Mouse (Mus musculus) thymus, adult 2 months (tissue): ENCODE results near the gene Bicral. TPM values are rescaled to one million over a fixed set of nuclear protein-coding genes. Genes with fewer than 3 reads are reported as not detected.

Experiments
- DNase-seq: peaks from one replicate; pipeline ENCODE4 v3.0.0; 2021
- H3K27ac ChIP-seq: fragments of 200-500 bp; 2 replicates; pipeline ENCODE4 v1.5.1; 2012; ENCODE audit warnings: low read length, control low read depth; ENCODE audit not compliant: control insufficient read depth, insufficient read depth
- H3K27me3 ChIP-seq: fragments of 200-500 bp; 2 replicates; pipeline ENCODE4 v1.6.1; 2012; ENCODE audit warnings: mild to moderate bottlenecking, low read length, moderate library complexity, mixed read lengths; ENCODE audit not compliant: control insufficient read depth, insufficient read depth
- H3K36me3 ChIP-seq: fragments of 200-500 bp; 2 replicates; pipeline ENCODE4 v1.6.1; 2012; ENCODE audit warnings: mild to moderate bottlenecking, low read length, moderate library complexity; ENCODE audit not compliant: control insufficient read depth, insufficient read depth
- H3K4me1 ChIP-seq: fragments of 200-500 bp; replicated peaks from 2 replicates; pipeline ENCODE4 v1.6.1; 2012; ENCODE audit warnings: low read length; ENCODE audit not compliant: control insufficient read depth, insufficient read depth
- H3K4me3 ChIP-seq: fragments of 200-500 bp; 2 replicates; pipeline ENCODE4 v1.5.1; 2012; ENCODE audit warnings: mild to moderate bottlenecking, low read length, control low read depth, moderate library complexity; ENCODE audit not compliant: control insufficient read depth, insufficient read depth
- CTCF ChIP-seq: fragments of 200-500 bp; IDR thresholded peaks from 2 replicates; pipeline ENCODE4 v1.5.1; 2012; ENCODE audit warnings: mild to moderate bottlenecking, control low read depth, low read length, moderate library complexity, borderline replicate concordance; ENCODE audit not compliant: control insufficient read depth, poor library complexity, insufficient read depth; ENCODE audit errors: extremely low read depth
- POLR2A ChIP-seq: fragments of 200-500 bp; IDR thresholded peaks from 2 replicates; pipeline ENCODE4 v1.6.1; 2012; ENCODE audit warnings: mild to moderate bottlenecking, low read length, control low read depth, moderate library complexity; ENCODE audit not compliant: control insufficient read depth, poor library complexity, insufficient read depth; ENCODE audit errors: extremely low read depth
- WGBS: fragments of 180-500 bp; shearing (Covaris S2); methylation state at CpG from one replicate; pipeline ENCODE4 v1.1.7; 2018; 5-methylcytosine and 5-hydroxymethylcytosine counted together
- polyA plus RNA-seq: library from polyadenylated mRNA; depleted of rRNA; stranded (reverse); fragments of >200 nt; gene quantifications from 2 replicates; pipeline ENCODE4 v1.2.3, GENCODE M21; 2012

Gene Bicral
- polyA plus RNA-seq, 1 experiment, result 19.3 TPM

- Histone ChIP-seq H3K27ac (peak overlapping the region; percentile 92), H3K4me1 (peaks cover 20% of the 10 kb centered on the region), H3K36me3 (no peaks in the 10 kb centered on the region), H3K27me3 (no peaks in the 10 kb centered on the region), H3K4me3 (peak overlapping the region; percentile 97)
- under 1% methylated on average over 87 of the region's 87 CpGs for WGBS
- TF ChIP-seq CTCF (no peak), POLR2A (0 out of 2 replicates have a peak, but pooled peaks have one; percentile 37)
- DNase-seq, result peak; percentile 66
Measured at GRCm38 (mm10) chr17:46856471-46857360, 1.6 kb downstream of the Bicral start.

GRCm38 (mm10) chr17:46856107-46856388 lies 2.2 kb downstream of the Bicral start:
- WGBS, result 7% methylated on average over 4 of the region's 4 CpGs
- Histone ChIP-seq H3K4me3 (peak overlapping the region; percentile 97), H3K27ac (peak overlapping the region; percentile 92), H3K4me1 (peaks cover 20% of the 10 kb centered on the region), H3K36me3 (no peaks in the 10 kb centered on the region), H3K27me3 (no peaks in the 10 kb centered on the region)
- DNase-seq, result no peak
- no peak for TF ChIP-seq POLR2A
- no peak for TF ChIP-seq CTCF

- peak; percentile 34 for DNase-seq
- H3K36me3 ChIP-seq, result no peaks in the 10 kb centered on the region
- peak overlapping the region; percentile 97; the same call in 1 of the 2 replicates for H3K4me3 ChIP-seq
- no peak overlapping the region; the same call in 1 of the 2 replicates for H3K27ac ChIP-seq
- no peaks in the 10 kb centered on the region for H3K27me3 ChIP-seq
- H3K4me1 ChIP-seq, result peaks cover 20% of the 10 kb centered on the region
- WGBS, result 61% methylated on average over 15 of the region's 15 CpGs
- TF ChIP-seq CTCF, result no peak
- TF ChIP-seq POLR2A, result no peak
Measured at GRCm38 (mm10) chr17:46855328-46856106, 2.8 kb downstream of the Bicral start.

GRCm38 (mm10) chr17:46854640-46855110 lies 3.6 kb downstream of the Bicral start:
- WGBS, result 90% methylated on average over 8 of the region's 8 CpGs
- TF ChIP-seq CTCF (no peak), POLR2A (no peak)
- Histone ChIP-seq H3K27ac (no peak overlapping the region), H3K4me1 (peaks cover 20% of the 10 kb centered on the region), H3K27me3 (no peaks in the 10 kb centered on the region), H3K4me3 (no peak overlapping the region), H3K36me3 (no peaks in the 10 kb centered on the region)
- no peak for DNase-seq

- Histone ChIP-seq H3K4me3 (no peak overlapping the region), H3K4me1 (peaks cover 20% of the 10 kb centered on the region), H3K27me3 (no peaks in the 10 kb centered on the region), H3K27ac (no peak overlapping the region), H3K36me3 (no peaks in the 10 kb centered on the region)
- WGBS, result 96% methylated on average over 7 of the region's 7 CpGs
- DNase-seq, result no peak
- TF ChIP-seq POLR2A (no peak), CTCF (no peak)
Measured at GRCm38 (mm10) chr17:46854096-46854495, 4.2 kb downstream of the Bicral start.

- 36% methylated on average over 6 of the region's 6 CpGs for WGBS
- Histone ChIP-seq H3K4me1 (peaks cover 23% of the 10 kb centered on the region), H3K27me3 (no peaks in the 10 kb centered on the region), H3K27ac (peak overlapping the region; percentile 9), H3K36me3 (no peaks in the 10 kb centered on the region), H3K4me3 (no peak overlapping the region)
- DNase-seq, result no peak
- TF ChIP-seq CTCF (no peak), POLR2A (no peak)
Measured at GRCm38 (mm10) chr17:46853281-46853680, 5.0 kb downstream of the Bicral start.
